Mouse (Mus musculus) left cerebral cortex, postnatal 14 days (tissue): ENCODE results near the gene Oog2. TPM values are rescaled to one million over a fixed set of nuclear protein-coding genes. Genes with fewer than 3 reads are reported as not detected.
"Not testable (repeated sequence)": the region's sequence is repeated elsewhere in the genome, so short reads cannot be mapped to it uniquely, and the experiment has no call there.

Experiments
- DNase-seq, 2 experiments: peaks; one replicate each; pipeline ENCODE4 v3.0.0; 2021 to 2022; ENCODE audit warnings: low spot score in 2 of 2, mixed read lengths in 1 of 2
- intact Hi-C: fragments of 180-260 bp; cut with DNase I; formaldehyde crosslinking; loops from one replicate; pipeline ENCODE4 v1.15.1; 2025
- long read RNA-seq, 2 experiments: library from polyadenylated mRNA; stranded (forward); transcript quantifications; one replicate each; pipeline ENCODE4 v2.0.0; 2021
- total RNA-seq, 2 experiments: library from RNA; stranded (reverse); gene quantifications; 2 replicates each; pipeline ENCODE4 v1.2.3; 2021

The Oog2 gene
- not detected for total RNA-seq
- long read RNA-seq, experiment 1: 0 reads
- long read RNA-seq, experiment 2: 0 reads

DNA sequence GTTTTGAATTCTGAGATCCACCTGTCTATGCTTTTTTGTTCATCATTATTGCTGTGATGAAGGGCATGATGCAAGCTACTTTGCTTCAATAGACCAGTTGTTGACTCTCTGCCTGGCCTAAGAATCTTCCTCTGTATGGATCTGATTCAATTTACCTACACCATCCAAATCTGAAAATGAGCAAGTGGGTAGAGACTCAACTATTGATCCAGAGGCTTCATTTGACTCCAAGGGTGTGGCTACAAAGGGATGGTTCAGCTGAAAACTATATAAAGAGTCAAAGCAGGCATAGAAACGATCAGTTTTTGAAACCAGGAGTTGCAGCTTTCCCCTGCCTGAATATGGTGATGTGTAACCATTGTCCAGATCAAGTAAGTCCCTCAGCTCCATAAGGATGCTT lies at the start of gene Oog2:
Gene Oog2, plus strand, starts transcription at position 301 of the 400 bp plus-strand sequence.
- DNase-seq: no peak
- intact Hi-C loops: no loop called here

DNA sequence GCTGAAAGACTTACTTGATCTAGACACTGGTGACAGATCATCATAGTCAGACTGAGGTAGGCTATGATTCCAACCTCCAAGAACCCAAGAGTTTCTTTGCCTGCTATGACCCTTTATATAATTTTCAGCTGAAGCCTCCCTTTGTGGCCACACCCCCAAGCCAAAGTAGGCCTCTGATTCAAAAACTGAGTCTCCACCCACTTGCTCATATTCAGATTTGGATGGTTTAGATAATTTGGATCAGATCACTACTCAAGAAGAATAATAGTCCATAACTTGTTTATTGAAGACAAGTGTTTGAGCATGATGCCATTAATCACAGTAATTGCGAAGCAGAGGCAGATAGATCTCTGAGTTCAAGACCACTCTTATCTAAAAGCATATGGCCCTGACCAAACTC lies 28.0 kb upstream of the Oog2 start, which contains the start of gene Oog3:
Gene Oog3, minus strand, starts transcription at position 101 of the 400 bp plus-strand sequence.
- DNase-seq: no peak
- intact Hi-C loops: no loop called here

DNA sequence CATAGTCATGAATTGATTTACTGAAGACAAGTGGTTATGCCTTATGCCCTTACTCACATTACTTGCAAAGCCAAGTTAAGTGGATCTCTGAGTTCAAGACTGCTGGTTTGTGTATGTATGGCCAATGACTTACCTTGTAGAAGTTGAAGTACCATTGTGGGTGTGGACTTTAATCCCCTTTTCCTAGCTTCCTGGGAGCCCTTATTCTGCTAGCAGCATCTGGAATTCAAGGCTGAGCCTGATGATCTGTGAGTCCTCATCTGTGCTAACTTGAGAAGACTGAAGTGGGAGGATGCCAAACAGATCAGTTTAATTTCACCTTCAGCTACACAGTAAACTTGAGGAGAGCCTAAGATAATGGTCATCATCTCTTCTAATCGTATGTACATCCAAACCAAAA lies 22.7 kb downstream of the Oog2 start, which contains the start of gene C87977:
Gene C87977, minus strand, starts transcription at position 101 of the 400 bp plus-strand sequence.
- intact Hi-C loops, DNase-seq: not testable (repeated sequence)

Other genes with a start within 250 kb of the Oog2 start
- not detected for gene Pramef25, start 239.7 kb upstream of the Oog2 start, total RNA-seq
- gene Gm13101, start 223.8 kb upstream of the Oog2 start, total RNA-seq: not detected
- gene Pramef17, start 196.3 kb upstream of the Oog2 start, total RNA-seq: not detected
- gene Pramel4, start 131.6 kb upstream of the Oog2 start, total RNA-seq: not detected
- not detected for gene Gm13102, start 84.2 kb upstream of the Oog2 start, total RNA-seq
- not detected for gene Oog3, start 28.1 kb upstream of the Oog2 start, total RNA-seq
- gene C87977, start 22.6 kb downstream of the Oog2 start, total RNA-seq: not detected
- gene Pramel5, start 89.8 kb downstream of the Oog2 start, total RNA-seq: not detected
- not detected for gene Gm13128, start 139.5 kb downstream of the Oog2 start, total RNA-seq
- gene Gm13119, start 167.2 kb downstream of the Oog2 start, total RNA-seq: not detected
- not detected for gene Pramef20, start 187.2 kb downstream of the Oog2 start, total RNA-seq
- not detected for gene Pramef12, start 217.7 kb downstream of the Oog2 start, total RNA-seq
- gene 1700012P22Rik, start 248.1 kb downstream of the Oog2 start, total RNA-seq: not detected